Mouse (Mus musculus) ES-Bruce4 (cell line): ENCODE measurements at regions not wholly inside any gene's neighbourhood (a gene's known extent, or its start where the extent isn't known, plus 50 kb on each side); places are given as distances from the start of the nearest gene placed in this dataset.

Source experiments
- H3K27ac ChIP-seq: 2 replicates; pipeline ENCODE4 v1.5.1; 2012; ENCODE audit warnings: low read length, inconsistent platforms; ENCODE audit not compliant: insufficient read depth
- H3K27me3 ChIP-seq: 2 replicates; pipeline ENCODE4 v1.6.1; 2012; ENCODE audit warnings: mild to moderate bottlenecking, low read length, inconsistent platforms; ENCODE audit not compliant: control insufficient read depth, poor library complexity, insufficient read depth, severe bottlenecking
- H3K36me3 ChIP-seq: 2 replicates; pipeline ENCODE4 v1.6.1; 2012; ENCODE audit warnings: inconsistent platforms, mild to moderate bottlenecking, low read length, moderate library complexity; ENCODE audit not compliant: control insufficient read depth, poor library complexity, insufficient read depth, severe bottlenecking
- H3K4me1 ChIP-seq: one replicate; pipeline ENCODE4 v1.8.1; 2011; ENCODE audit warnings: low read length; ENCODE audit not compliant: control insufficient read depth, insufficient read depth
- H3K4me3 ChIP-seq: 2 replicates; pipeline ENCODE4 v1.5.1; 2011; ENCODE audit warnings: low read depth, mild to moderate bottlenecking, low read length
- H3K9ac ChIP-seq: 2 replicates; pipeline ENCODE4 v1.6.1; 2012; ENCODE audit warnings: low read depth, mild to moderate bottlenecking, inconsistent platforms; ENCODE audit not compliant: poor library complexity, severe bottlenecking
- H3K9me3 ChIP-seq: replicated peaks from 2 replicates; pipeline ENCODE4 v1.6.1; 2012; ENCODE audit warnings: mild to moderate bottlenecking, low read length, inconsistent platforms; ENCODE audit not compliant: control insufficient read depth, poor library complexity, insufficient read depth, severe bottlenecking
- CTCF ChIP-seq: IDR thresholded peaks from one replicate; pipeline ENCODE4 v1.8.1; 2011; ENCODE audit warnings: low read depth, low read length
- EP300 ChIP-seq: IDR thresholded peaks from 2 replicates; pipeline ENCODE4 v1.6.1; 2011; ENCODE audit warnings: low read depth, low read length; ENCODE audit not compliant: insufficient read depth
- POLR2A ChIP-seq: IDR thresholded peaks from one replicate; pipeline ENCODE4 v1.8.1; 2011; ENCODE audit warnings: low read length; ENCODE audit not compliant: insufficient read depth

DNA sequence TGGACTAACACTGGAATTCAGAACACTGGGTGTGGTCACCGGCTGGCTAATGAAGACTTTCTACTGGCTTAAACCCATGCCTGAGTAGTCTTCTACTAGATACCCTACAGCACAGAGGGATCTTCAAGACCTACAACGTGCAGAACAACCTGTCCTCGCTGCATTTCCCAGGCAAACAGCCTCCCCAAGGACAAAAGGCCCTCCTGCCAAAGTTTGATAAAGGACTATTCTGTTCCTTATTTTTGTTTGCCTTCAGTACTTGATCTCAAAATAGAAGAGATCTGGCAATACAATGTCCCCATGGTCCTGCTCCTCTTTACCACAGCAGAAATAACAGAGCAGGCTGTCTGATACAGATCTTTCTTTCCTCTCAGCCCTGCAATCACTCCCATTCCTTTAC, 85.2 kb upstream of the 2610301B20Rik start:
- TF ChIP-seq EP300, result no peak
- no peak for TF ChIP-seq POLR2A
- TF ChIP-seq CTCF, result no peak
- Histone ChIP-seq H3K4me3 (no peak overlapping the region), H3K27me3 (no peaks in the 10 kb centered on the region), H3K27ac (no peak overlapping the region), H3K36me3 (no peaks in the 10 kb centered on the region), H3K4me1 (no peaks in the 10 kb centered on the region), H3K9ac (no peak overlapping the region), H3K9me3 (no peaks in the 10 kb centered on the region)

DNA sequence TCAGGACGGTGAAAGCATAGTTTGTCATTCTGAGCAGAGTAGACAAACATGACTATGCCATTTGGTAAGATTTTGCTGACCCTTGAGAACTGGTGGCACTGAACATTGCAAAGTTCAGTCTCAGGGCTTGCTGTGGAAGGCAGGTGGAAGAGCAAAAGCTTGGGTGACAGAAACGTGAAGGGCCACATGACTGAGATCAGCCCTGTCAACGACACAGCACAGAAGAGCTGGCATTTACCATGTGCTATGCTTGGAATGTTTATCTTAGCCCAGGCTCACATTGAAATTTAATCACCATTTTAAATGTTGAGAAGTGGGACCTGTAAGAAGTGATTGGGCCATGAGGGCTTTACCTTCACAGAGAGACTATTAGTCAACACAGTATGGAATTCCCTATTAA, 81.7 kb upstream of the 2610301B20Rik start:
- Histone ChIP-seq H3K36me3 (no peaks in the 10 kb centered on the region), H3K9me3 (no peaks in the 10 kb centered on the region), H3K27ac (no peak overlapping the region), H3K4me1 (no peaks in the 10 kb centered on the region), H3K4me3 (no peak overlapping the region), H3K9ac (no peak overlapping the region), H3K27me3 (no peaks in the 10 kb centered on the region)
- TF ChIP-seq EP300, result no peak
- TF ChIP-seq POLR2A, result no peak
- TF ChIP-seq CTCF, result no peak

DNA sequence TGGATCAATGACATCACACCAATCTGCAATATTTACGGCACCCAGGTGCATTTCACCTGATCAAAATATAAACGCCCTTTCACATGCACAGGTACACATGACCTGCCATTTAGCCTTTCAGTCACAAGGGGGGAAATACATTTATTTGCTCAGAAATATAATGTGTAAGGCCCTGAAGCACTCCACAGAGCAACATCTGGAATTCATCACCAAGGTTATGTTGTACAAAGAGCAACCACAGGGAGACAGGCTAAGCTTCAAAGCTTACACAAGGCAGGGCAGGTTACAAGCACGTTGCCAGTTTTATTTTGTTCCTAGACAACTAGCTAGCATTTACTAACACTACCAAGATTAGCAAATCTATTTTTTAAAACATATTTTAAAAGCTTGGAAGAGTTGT, 79.8 kb upstream of the 2610301B20Rik start:
- Histone ChIP-seq H3K27me3 (no peaks in the 10 kb centered on the region), H3K4me3 (no peak overlapping the region), H3K9me3 (no peaks in the 10 kb centered on the region), H3K36me3 (no peaks in the 10 kb centered on the region), H3K27ac (no peak overlapping the region), H3K9ac (no peak overlapping the region), H3K4me1 (no peaks in the 10 kb centered on the region)
- no peak for TF ChIP-seq CTCF
- no peak for TF ChIP-seq POLR2A
- TF ChIP-seq EP300, result no peak

DNA sequence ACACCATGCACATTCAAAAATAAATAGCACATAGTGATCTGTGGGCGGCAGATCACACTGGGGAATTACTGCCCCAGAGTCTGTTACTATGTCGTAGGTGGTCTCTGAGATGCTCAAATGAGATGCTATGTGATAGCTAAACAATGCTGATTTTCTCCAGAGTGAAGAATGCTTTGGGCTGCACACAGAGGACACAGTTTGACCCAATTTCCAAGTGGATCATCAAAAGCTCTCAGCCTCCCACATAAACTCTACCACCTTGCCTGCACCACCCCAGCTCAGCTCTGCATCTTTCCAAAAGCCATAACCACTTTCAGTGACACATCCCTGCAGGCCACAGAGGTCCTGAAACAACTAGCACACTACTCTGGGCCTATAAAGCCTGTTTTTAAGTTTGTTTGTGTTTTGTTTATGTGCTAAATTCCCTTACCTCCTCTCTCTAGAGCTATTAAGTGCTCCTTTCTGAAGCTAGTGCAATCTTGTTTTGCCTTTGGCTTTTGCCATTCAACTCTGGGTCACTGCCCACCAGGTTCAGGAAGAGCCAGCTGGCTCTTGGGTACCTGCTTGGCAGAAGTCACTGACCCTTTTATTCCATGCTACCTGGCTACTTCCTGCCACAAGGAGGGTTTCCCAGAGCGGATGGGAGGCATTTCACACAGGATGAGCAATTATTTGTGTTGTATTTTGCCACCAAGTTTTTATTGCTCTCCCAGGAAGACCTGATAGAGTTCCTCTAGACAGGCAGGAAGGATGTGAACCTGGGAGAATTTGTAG, 73.3 kb upstream of the 2610301B20Rik start:
- no peak overlapping the region for H3K27ac ChIP-seq
- no peak for TF ChIP-seq CTCF
- TF ChIP-seq EP300, result no peak
- no peak for TF ChIP-seq POLR2A

DNA sequence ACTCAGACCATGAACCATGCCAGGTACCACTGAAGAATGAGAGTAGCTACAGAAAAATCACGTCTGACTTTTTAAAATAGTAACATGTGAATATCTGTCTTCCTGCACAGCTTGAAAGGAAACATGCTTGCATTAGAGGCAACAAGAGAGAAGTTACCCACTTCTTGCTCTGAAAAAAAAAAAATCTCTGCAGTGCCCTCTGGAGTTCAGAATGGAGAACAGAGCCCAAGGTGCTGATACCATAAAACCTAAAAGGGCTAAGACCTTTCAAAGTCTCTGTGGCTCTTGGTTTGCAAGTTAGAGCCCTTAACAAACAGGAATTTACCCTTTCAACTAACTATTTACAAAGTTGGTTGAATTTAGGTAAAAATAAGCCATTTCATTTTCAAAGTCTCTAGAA, 69.6 kb upstream of the 2610301B20Rik start:
- no peaks in the 10 kb centered on the region for H3K9me3 ChIP-seq
- H3K36me3 ChIP-seq, result no peaks in the 10 kb centered on the region
- no peak overlapping the region for H3K27ac ChIP-seq
- H3K9ac ChIP-seq, result no peak overlapping the region
- TF ChIP-seq EP300 (no peak), CTCF (no peak), POLR2A (no peak)
- H3K4me1 ChIP-seq, result no peaks in the 10 kb centered on the region
- H3K27me3 ChIP-seq, result no peaks in the 10 kb centered on the region
- H3K4me3 ChIP-seq, result no peak overlapping the region

More for the DNA sequence above, 73.3 kb upstream of the 2610301B20Rik start:
- no peaks in the 10 kb centered on the region for H3K36me3 ChIP-seq
- no peak overlapping the region for H3K4me3 ChIP-seq
- no peaks in the 10 kb centered on the region for H3K4me1 ChIP-seq
- no peaks in the 10 kb centered on the region for H3K27me3 ChIP-seq
- no peak overlapping the region for H3K9ac ChIP-seq
- no peaks in the 10 kb centered on the region for H3K9me3 ChIP-seq

DNA sequence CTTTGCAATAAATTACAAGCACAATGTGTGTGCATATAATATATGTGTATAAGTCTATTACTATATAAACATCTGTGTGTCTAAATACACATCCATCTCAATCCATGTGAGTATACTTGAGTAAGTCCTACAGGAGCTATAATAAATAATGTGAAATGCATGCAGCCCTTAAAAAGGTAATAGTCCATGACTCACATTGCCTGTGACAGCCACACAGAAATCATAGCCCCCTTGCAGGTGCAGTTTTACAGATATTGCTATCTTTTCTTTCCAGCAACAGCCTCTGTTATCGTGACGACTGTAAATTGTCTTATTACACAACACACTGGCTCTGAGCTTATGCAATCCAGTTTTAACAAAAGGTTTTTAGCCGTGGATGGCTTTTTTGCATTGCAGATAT, 67.0 kb upstream of the 2610301B20Rik start:
- TF ChIP-seq POLR2A (no peak), CTCF (no peak), EP300 (no peak)
- no peak overlapping the region for H3K9ac ChIP-seq
- H3K9me3 ChIP-seq, result no peaks in the 10 kb centered on the region
- H3K27me3 ChIP-seq, result no peaks in the 10 kb centered on the region
- H3K4me1 ChIP-seq, result no peaks in the 10 kb centered on the region
- no peak overlapping the region for H3K4me3 ChIP-seq
- H3K36me3 ChIP-seq, result no peaks in the 10 kb centered on the region
- no peak overlapping the region for H3K27ac ChIP-seq
